Mouse (Mus musculus) MN1 (cell line): Measurements from ENCODE around the gene Carnmt1.

Source experiments
- DNase-seq: peaks from one replicate; pipeline ENCODE4 v3.0.0-alpha.2; 2016; ENCODE audit warnings: low spot score

The Carnmt1 gene

GRCm38 (mm10) chr19:18654330-18654729 is 16.2 kb upstream of the Carnmt1 start:
- no peak for DNase-seq

- no peak for DNase-seq
These were observed 15.6 kb upstream of the Carnmt1 start for GRCm38 (mm10) chr19:18654984-18655383.

DNA sequence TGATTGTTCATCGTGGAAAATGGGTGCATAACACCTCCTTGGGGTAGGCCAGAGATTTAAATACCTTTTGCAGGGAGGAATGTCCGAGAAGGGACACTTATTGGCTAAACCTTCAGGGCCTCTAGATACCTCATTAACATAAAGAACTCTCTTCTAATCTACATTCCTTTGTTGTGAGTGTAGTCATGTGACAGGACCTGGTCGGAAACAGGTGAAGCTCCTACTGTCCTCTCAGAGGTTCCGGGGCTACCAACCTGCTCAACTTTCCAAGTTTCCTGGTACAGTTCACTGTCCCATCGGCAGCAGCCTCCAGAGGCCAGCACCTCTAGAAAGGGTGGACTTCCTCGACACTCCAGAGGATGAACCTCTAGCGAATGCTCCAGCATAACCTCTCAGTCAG is 14.6 kb upstream of the Carnmt1 start:
- no peak for DNase-seq

DNA sequence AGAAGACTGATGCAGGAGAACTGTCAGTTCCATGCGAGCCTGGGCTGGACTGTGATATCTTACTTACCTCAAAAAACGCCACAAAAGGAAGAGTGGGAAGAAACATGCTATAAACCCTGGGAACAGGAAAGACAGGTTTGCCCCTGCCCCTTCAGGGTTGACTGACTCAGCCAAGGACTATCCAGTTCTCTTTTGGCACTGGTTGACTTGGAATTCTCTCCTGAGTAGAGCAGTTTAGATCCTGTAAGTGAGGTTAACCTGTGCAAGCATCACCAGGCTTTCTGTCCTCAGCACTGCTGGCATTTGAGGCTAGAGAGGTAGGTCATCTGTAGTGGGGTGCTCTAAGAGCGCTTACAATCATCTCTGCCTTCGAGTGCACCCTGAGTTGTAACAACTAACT is 12.1 kb upstream of the Carnmt1 start:
- DNase-seq = no peak

DNA sequence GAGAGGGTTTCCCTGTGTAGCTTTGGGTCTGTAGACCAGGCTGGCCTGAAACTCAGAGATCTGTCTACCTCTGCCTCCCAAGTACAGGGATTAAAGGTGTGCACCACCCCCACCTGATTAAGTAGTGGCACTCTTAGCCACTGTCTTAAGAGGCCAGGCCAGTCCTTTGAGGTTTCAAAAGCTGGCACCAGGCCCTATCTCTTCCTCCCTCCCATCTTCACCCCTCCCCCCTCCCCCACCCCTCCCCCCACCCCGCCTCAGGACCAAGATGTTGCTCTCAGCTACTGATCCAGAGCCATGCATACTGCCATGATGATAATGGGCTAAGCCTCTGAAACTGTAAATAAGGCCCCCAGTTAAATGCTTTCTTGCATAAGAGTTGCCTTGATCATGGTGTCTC is 11.2 kb upstream of the Carnmt1 start:
- no peak for DNase-seq

- DNase-seq = no peak
These were observed 10.1 kb upstream of the Carnmt1 start for GRCm38 (mm10) chr19:18660466-18660865.

GRCm38 (mm10) chr19:18661683-18662082 is 8.9 kb upstream of the Carnmt1 start:
- no peak for DNase-seq

- DNase-seq = no peak
These were observed 6.7 kb upstream of the Carnmt1 start for GRCm38 (mm10) chr19:18663904-18664303.

DNA sequence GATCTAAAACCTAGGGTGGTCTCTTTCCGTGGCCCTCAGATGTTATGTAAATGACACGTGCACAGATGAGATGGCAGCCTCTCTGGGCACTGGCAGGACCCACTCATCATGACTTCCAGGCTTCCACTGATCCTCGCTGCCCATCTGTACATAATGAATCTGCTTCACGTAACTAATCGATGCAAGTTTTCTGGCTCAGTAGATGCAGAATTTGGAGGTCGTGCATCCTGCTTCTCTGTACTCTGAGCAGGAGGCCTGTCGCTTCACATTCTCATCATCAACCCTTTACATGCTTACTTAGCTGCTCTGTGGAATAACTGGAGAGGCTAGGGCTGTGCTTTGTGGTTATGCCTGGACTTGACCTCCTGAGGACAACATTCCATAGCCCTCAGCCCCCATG is 3.6 kb upstream of the Carnmt1 start:
- DNase-seq = no peak

GRCm38 (mm10) chr19:18669551-18669950 is 1.0 kb upstream of the Carnmt1 start:
- DNase-seq = no peak

DNA sequence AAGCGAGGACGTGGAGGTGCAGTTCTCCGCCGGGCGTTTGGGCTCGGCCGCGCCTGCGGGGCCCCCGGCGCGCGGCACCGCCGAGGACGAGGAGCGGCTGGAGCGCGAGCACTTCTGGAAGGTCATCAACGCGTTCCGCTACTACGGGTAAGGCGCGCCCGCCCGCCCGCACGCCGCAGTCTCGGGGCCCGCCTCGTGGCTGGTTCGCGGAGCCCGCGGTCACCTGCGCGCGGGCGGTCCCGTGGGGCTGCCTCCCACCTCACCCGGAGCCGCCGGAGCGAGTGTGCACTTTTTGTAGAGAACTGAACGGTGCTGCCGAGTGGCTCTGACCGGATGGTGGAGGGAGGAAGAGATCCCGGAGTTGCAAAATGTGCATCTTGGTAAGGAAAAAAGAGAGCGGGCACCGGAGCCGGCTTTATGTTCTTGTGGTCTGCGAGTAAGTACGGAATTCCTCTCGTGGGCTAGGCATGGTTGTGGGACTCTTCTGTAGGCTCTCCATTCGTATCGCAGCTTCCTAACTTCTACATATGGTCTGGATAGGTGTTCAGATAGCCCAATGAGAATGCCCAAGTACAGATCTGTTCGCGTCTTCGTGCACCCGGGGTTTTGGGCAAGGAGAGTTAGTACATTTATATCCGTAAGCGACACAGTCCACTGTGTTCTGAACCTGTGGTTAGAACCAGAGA is 635 bp downstream of the Carnmt1 start:
- DNase-seq = peak; percentile 40

- DNase-seq = no peak
These were observed 1.9 kb downstream of the Carnmt1 start for GRCm38 (mm10) chr19:18672498-18672897.

GRCm38 (mm10) chr19:18673116-18673515 is 2.6 kb downstream of the Carnmt1 start:
- no peak for DNase-seq

DNA sequence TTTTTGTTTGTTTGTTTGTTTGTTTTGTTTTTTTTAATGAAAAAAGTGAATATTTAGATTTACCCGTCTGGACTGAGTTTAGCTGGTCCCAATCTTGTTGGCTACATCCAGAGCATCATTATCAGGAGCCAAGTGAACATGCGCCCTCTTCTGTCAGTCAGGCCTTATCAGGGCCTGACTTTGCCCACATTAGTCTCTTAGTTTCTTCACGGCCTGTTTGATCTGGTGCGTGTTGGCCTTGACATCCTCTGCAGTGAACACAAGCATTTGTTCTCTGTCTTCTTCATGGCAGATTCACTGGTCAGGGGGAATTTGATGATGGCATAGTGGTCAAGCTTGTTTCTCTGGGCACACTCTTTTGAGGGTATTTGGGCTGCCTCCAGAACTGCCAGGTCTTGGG is 11.6 kb downstream of the Carnmt1 start:
- no peak for DNase-seq

GRCm38 (mm10) chr19:18687556-18687955 is 17.0 kb downstream of the Carnmt1 start:
- DNase-seq = no peak

GRCm38 (mm10) chr19:18692176-18692575 is 21.6 kb downstream of the Carnmt1 start:
- DNase-seq = no peak

DNA sequence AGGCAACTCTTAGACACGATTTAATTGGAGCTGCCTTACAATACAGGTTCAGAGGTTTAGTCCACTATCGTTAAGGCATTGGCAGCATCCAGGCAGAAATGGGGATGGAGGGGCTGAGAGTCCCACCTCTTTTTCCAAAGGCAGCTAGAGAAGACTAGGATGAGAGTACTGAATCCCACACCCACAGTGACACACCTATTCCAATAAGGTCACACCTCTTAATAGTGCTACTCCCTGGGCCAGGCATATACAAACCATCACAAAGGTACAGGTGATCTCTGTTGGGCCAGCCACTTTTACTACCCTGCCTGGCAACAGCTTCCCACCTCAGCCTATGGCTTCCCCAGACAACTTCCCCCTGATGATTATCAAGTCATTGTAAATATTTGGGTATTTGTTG is 22.2 kb downstream of the Carnmt1 start:
- DNase-seq = no peak

- no peak for DNase-seq
These were observed 24.6 kb downstream of the Carnmt1 start for GRCm38 (mm10) chr19:18695116-18695515.

GRCm38 (mm10) chr19:18695552-18695951 is 25.0 kb downstream of the Carnmt1 start:
- no peak for DNase-seq

GRCm38 (mm10) chr19:18708101-18708500 is 37.5 kb downstream of the Carnmt1 start:
- DNase-seq = no peak

- DNase-seq = no peak
These were observed 40.3 kb downstream of the Carnmt1 start for GRCm38 (mm10) chr19:18710903-18711302.

DNA sequence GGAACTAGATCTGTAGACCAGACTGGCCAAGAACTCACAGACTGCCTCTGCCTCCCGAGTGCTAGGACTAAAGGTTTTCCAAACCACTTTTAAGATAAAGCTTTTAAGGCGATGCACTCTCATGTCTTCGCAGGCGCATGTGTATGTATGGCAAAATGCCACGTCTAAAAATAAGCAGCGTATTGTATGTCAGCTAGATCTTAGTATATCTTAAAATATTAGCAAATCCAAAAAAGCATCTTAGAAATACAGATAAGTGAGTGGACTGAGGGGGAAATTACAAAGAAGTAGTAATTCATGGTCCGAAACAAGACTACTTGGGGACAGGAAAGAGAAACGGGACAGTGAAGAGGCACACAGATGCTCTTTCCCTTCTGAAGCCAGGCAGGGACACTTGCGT is 41.0 kb downstream of the Carnmt1 start:
- DNase-seq = no peak

- no peak for DNase-seq
These were observed 41.7 kb downstream of the Carnmt1 start for GRCm38 (mm10) chr19:18712153-18712865.

DNA sequence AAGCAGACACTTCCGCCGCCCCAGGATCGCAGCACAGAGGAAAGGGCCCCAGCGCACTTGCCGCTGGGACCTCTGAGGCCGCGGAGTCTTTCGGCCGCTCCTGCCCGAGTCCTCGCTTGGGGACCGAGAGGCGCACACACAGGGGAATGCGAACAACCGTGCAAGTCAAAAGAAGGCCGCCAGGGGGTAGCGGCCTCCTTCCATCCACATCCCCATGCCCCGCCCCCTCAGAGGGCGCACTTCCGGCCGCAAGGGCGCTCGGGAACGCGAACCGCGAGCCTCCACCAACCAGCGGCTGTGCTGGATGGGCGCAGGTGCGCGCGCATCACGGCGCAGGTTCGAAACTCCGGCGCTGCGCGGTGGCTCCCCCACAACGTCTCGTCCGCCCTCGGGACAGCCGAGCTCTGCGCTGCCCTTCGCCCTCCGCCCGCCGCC is 42.3 kb downstream of the Carnmt1 start, which contains the start of gene D030056L22Rik:
Gene D030056L22Rik, plus strand, starts transcription at position 328 of the 435 bp plus-strand sequence.
- DNase-seq = peak; percentile 96
